Mouse (Mus musculus) erythroblast, embryonic 14.5 days (primary cell): ENCODE results near the gene Ccdc148. TPM values are rescaled to one million over a fixed set of nuclear protein-coding genes. Genes with fewer than 3 reads are reported as not detected.

Source experiments
- H3K27me3 ChIP-seq: 2 replicates; pipeline ENCODE4 v1.6.1; 2012; ENCODE audit warnings: inconsistent platforms; ENCODE audit not compliant: control insufficient read depth
- H3K36me3 ChIP-seq: 2 replicates; pipeline ENCODE4 v1.6.1; 2012; ENCODE audit warnings: mild to moderate bottlenecking, inconsistent platforms; ENCODE audit not compliant: control insufficient read depth
- H3K4me1 ChIP-seq: 2 replicates; pipeline ENCODE4 v1.6.1; 2012; ENCODE audit warnings: inconsistent platforms; ENCODE audit not compliant: control insufficient read depth
- H3K4me3 ChIP-seq: replicated peaks from 2 replicates; pipeline ENCODE3; 2012; ENCODE audit warnings: moderate library complexity, mild to moderate bottlenecking, inconsistent platforms
- H3K9me3 ChIP-seq: 2 replicates; pipeline ENCODE4 v1.6.1; 2012; ENCODE audit warnings: low read length, inconsistent platforms, mixed read lengths; ENCODE audit not compliant: control insufficient read depth
- GATA1 ChIP-seq: IDR thresholded peaks from 2 replicates; pipeline ENCODE4 v1.6.1; 2012; ENCODE audit warnings: low read length, inconsistent platforms, mixed read lengths
- TAL1 ChIP-seq: IDR thresholded peaks from 3 replicates; pipeline ENCODE4 v1.6.1; 2012; ENCODE audit warnings: low read length, inconsistent platforms, mixed read lengths
- polyA plus RNA-seq: library from polyadenylated mRNA; stranded (reverse); fragments of >175 nt; gene quantifications from 2 replicates; pipeline ENCODE4 v1.2.3, GENCODE M21; 2012

The Ccdc148 gene
- polyA plus RNA-seq, 1 experiment = not detected

GRCm38 (mm10) chr2:59170208-59170589, 9.7 kb upstream of the Ccdc148 start:
- H3K27me3 ChIP-seq = no peaks in the 10 kb centered on the region
- H3K4me1 ChIP-seq = no peaks in the 10 kb centered on the region; the same call in 1 of the 2 replicates
- TF ChIP-seq TAL1 (no peak), GATA1 (no peak)

GRCm38 (mm10) chr2:59169572-59170207, 9.2 kb upstream of the Ccdc148 start:
- Histone ChIP-seq H3K36me3 (no peaks in the 10 kb centered on the region), H3K27me3 (no peaks in the 10 kb centered on the region), H3K4me3 (no peak overlapping the region), H3K9me3 (no peaks in the 10 kb centered on the region), H3K4me1 (no peaks in the 10 kb centered on the region; the same call in 1 of the 2 replicates)
- TF ChIP-seq TAL1 (no peak), GATA1 (no peak)

More at GRCm38 (mm10) chr2:59170208-59170589, 9.7 kb upstream of the Ccdc148 start:
- Histone ChIP-seq H3K9me3 (no peaks in the 10 kb centered on the region), H3K4me3 (no peak overlapping the region), H3K36me3 (no peaks in the 10 kb centered on the region)

GRCm38 (mm10) chr2:59167830-59168229, 7.3 kb upstream of the Ccdc148 start:
- H3K4me3 ChIP-seq = no peak overlapping the region
- no peaks in the 10 kb centered on the region for H3K36me3 ChIP-seq
- H3K9me3 ChIP-seq = no peaks in the 10 kb centered on the region
- H3K27me3 ChIP-seq = no peaks in the 10 kb centered on the region
- no peaks in the 10 kb centered on the region; the same call in 1 of the 2 replicates for H3K4me1 ChIP-seq
- TF ChIP-seq GATA1 (no peak), TAL1 (no peak)

GRCm38 (mm10) chr2:59166976-59167375, 6.5 kb upstream of the Ccdc148 start:
- Histone ChIP-seq H3K4me3 (no peak overlapping the region), H3K9me3 (no peaks in the 10 kb centered on the region), H3K27me3 (peaks cover 5% of the 10 kb centered on the region), H3K36me3 (no peaks in the 10 kb centered on the region), H3K4me1 (peaks cover 2% of the 10 kb centered on the region)
- TF ChIP-seq TAL1 (no peak), GATA1 (no peak)

GRCm38 (mm10) chr2:59162285-59162600, 1.8 kb upstream of the Ccdc148 start:
- peaks cover 30% of the 10 kb centered on the region for H3K27me3 ChIP-seq
- H3K36me3 ChIP-seq = no peaks in the 10 kb centered on the region
- peak overlapping the region; percentile 80 for H3K4me3 ChIP-seq
- H3K9me3 ChIP-seq = no peaks in the 10 kb centered on the region
- peaks cover 22% of the 10 kb centered on the region for H3K4me1 ChIP-seq
- TF ChIP-seq GATA1 = no peak
- TF ChIP-seq TAL1 = no peak

GRCm38 (mm10) chr2:59161441-59162284, 1.2 kb upstream of the Ccdc148 start:
- Histone ChIP-seq H3K27me3 (peaks cover 30% of the 10 kb centered on the region), H3K36me3 (no peaks in the 10 kb centered on the region), H3K4me3 (peak overlapping the region; percentile 80), H3K9me3 (no peaks in the 10 kb centered on the region), H3K4me1 (peaks cover 22% of the 10 kb centered on the region)
- TF ChIP-seq TAL1 = no peak
- no peak for TF ChIP-seq GATA1

- Histone ChIP-seq H3K36me3 (no peaks in the 10 kb centered on the region), H3K9me3 (no peaks in the 10 kb centered on the region), H3K4me3 (peak overlapping the region; percentile 80), H3K27me3 (peaks cover 30% of the 10 kb centered on the region), H3K4me1 (peaks cover 22% of the 10 kb centered on the region)
- TF ChIP-seq GATA1 = no peak
- no peak for TF ChIP-seq TAL1
Measured at GRCm38 (mm10) chr2:59161021-59161440, 548 bp upstream of the Ccdc148 start.

GRCm38 (mm10) chr2:59159961-59160604, 400 bp downstream of the Ccdc148 start:
- Histone ChIP-seq H3K4me1 (peaks cover 22% of the 10 kb centered on the region), H3K36me3 (no peaks in the 10 kb centered on the region), H3K27me3 (peaks cover 30% of the 10 kb centered on the region), H3K4me3 (peak overlapping the region; percentile 80), H3K9me3 (no peaks in the 10 kb centered on the region)
- TF ChIP-seq GATA1 (no peak), TAL1 (no peak)

GRCm38 (mm10) chr2:59158117-59158516, 2.4 kb downstream of the Ccdc148 start:
- Histone ChIP-seq H3K36me3 (no peaks in the 10 kb centered on the region), H3K9me3 (no peaks in the 10 kb centered on the region), H3K27me3 (peaks cover 30% of the 10 kb centered on the region), H3K4me1 (peaks cover 22% of the 10 kb centered on the region), H3K4me3 (no peak overlapping the region)
- TF ChIP-seq GATA1 = no peak
- no peak for TF ChIP-seq TAL1
